Mouse (Mus musculus) G1E (cell line): ENCODE data around the gene Vrk1. TPM values are rescaled to one million over a fixed set of nuclear protein-coding genes. Genes with fewer than 3 reads are reported as not detected.

Source experiments
- ATAC-seq: 2 replicates; pipeline ENCODE4 v1.8.0; 2016; ENCODE audit warnings: mild to moderate bottlenecking; ENCODE audit not compliant: insufficient number of reproducible peaks, poor library complexity, low FRiP score, severe bottlenecking; ENCODE audit errors: extremely low read depth
- DNase-seq: peaks from one replicate; pipeline ENCODE4 v3.0.0; 2012; ENCODE audit warnings: low spot score
- H3K27me3 ChIP-seq: 2 replicates; pipeline ENCODE4 v1.6.1; 2012; ENCODE audit warnings: mild to moderate bottlenecking, low read length, inconsistent platforms; ENCODE audit not compliant: insufficient read depth
- H3K36me3 ChIP-seq: replicated peaks from 2 replicates; pipeline ENCODE3; 2012; ENCODE audit warnings: mild to moderate bottlenecking, inconsistent platforms
- H3K4me1 ChIP-seq: 2 replicates; pipeline ENCODE4 v1.6.1; 2012; ENCODE audit warnings: low read depth, low read length, inconsistent platforms, mixed read lengths; ENCODE audit not compliant: insufficient read depth
- H3K4me3 ChIP-seq: 2 replicates; pipeline ENCODE4 v1.5.1; 2012; ENCODE audit warnings: low read depth, mild to moderate bottlenecking, inconsistent platforms, low read length, moderate library complexity, mixed read lengths
- H3K9me3 ChIP-seq: replicated peaks from 2 replicates; pipeline ENCODE4 v1.6.1; 2012; ENCODE audit warnings: inconsistent platforms
- CTCF ChIP-seq: IDR thresholded peaks from 2 replicates; pipeline ENCODE4 v1.5.1; 2012; ENCODE audit warnings: low read depth, low read length, inconsistent platforms, mixed read lengths
- GATA1 ChIP-seq: IDR thresholded peaks from 2 replicates; pipeline ENCODE4 v1.6.1; 2012; ENCODE audit warnings: borderline replicate concordance, low read length, inconsistent platforms, mixed read lengths
- GATA2 ChIP-seq: IDR thresholded peaks from 2 replicates; pipeline ENCODE4 v1.6.1; 2012; ENCODE audit warnings: low read depth, low read length, inconsistent platforms, borderline replicate concordance
- POLR2AphosphoS5 ChIP-seq: IDR thresholded peaks from 2 replicates; pipeline ENCODE4 v1.6.1; 2012; ENCODE audit warnings: low read depth, low read length, inconsistent platforms; ENCODE audit not compliant: insufficient replicate concordance
- TAL1 ChIP-seq: conservative IDR thresholded peaks from 2 replicates; pipeline ENCODE4 v1.6.1; 2012; ENCODE audit warnings: low read depth, low read length, inconsistent platforms, mixed read lengths
- polyA plus RNA-seq: library from polyadenylated mRNA; stranded (reverse); fragments of >175 nt; gene quantifications from 2 replicates; pipeline ENCODE4 v1.2.3, GENCODE M21; 2012
- total RNA-seq, 2 experiments: library from RNA; stranded (forward) in 1 of 2; stranded (reverse) in 1 of 2; fragments of 200-1000 nt in 1 of 2; fragments of >200 nt in 1 of 2; fragmentation: Nextera tagmentation in 1 of 2; gene quantifications; 2 replicates each; pipeline ENCODE4 v1.2.3; 2014 to 2017

Gene Vrk1
- total and polyA plus RNA-seq, 3 experiments: 89.8 to 293 (median 184) TPM

DNA sequence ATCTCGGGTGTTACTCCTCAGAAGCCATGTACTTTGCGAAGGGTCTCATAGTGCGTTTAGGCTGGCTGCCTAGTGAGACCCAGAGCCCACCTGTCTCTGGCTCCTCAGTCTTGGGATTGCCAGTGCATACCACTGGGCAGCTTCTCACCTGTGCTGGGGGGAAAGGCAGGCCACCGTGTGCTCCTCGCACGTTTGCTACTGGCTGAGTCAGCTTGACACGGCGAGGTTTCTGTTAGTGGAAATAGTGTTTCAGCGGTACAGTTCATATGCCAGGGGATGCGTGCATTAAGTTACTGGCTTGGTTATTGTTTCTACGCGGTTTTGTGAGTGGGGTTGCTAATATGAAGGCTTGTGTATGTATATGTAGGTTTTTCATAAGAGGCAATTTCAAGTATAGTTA is 22.3 kb downstream of the Vrk1 start:
- ATAC-seq (no peak), DNase-seq (no peak)
- Histone ChIP-seq H3K36me3 (peaks cover 84% of the 10 kb centered on the region), H3K4me3 (no peak overlapping the region), H3K9me3 (no peaks in the 10 kb centered on the region), H3K27me3 (no peaks in the 10 kb centered on the region), H3K4me1 (peaks cover 78% of the 10 kb centered on the region)
- TF ChIP-seq GATA1 (no peak), GATA2 (no peak), POLR2AphosphoS5 (no peak), CTCF (no peak), TAL1 (no peak)

DNA sequence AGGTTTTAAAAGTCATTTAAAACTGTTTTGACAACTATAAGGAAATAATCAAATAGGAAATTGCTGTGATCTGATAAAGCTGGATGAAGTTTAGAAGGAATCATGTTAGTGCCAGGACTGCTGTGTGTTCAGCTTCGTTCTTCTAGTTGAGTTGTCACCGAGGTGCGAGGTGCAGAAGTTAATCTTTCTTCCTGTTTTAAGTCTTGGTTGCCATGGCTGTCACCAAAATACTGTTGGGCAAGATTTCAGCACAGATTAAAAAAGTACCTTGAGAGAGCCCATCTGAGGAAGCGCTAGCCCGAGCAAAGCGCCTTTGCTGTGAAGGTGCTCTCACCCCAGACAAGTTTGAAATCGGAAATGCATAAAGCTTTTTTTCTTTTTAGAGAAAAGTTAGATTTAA is 24.2 kb downstream of the Vrk1 start:
- no peaks in the 10 kb centered on the region for H3K9me3 ChIP-seq
- H3K4me1 ChIP-seq: peaks cover 64% of the 10 kb centered on the region
- ATAC-seq: peak; percentile 35; the same call in 1 of the 2 replicates
- no peaks in the 10 kb centered on the region for H3K27me3 ChIP-seq
- DNase-seq: peak; percentile 33
- peaks cover 89% of the 10 kb centered on the region for H3K36me3 ChIP-seq
- H3K4me3 ChIP-seq: no peak overlapping the region
- no peak for TF ChIP-seq TAL1
- TF ChIP-seq POLR2AphosphoS5: no peak
- no peak for TF ChIP-seq GATA2

DNA sequence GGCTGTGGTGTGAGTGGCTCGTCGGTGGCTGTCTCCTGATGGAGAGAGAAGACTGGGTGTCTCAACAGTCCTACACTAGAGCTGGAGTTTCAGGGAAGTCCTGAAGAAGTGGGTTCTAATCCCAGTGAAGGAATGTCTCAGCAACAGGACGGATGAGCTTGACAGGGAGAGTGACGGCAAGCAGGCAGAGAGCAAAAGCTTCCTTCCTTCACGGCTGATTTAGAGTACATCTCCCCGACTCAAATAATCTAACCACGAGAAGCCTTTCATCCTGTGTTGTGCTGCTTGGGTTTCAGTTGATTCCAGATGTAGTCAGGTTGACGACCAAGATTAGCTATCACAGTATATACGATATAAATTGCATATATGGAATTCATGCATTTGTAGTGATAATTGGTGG is 24.7 kb downstream of the Vrk1 start:
- ATAC-seq: no peak
- no peak for DNase-seq
- H3K4me1 ChIP-seq: peaks cover 64% of the 10 kb centered on the region
- H3K36me3 ChIP-seq: peaks cover 91% of the 10 kb centered on the region
- no peaks in the 10 kb centered on the region for H3K27me3 ChIP-seq
- no peak overlapping the region for H3K4me3 ChIP-seq
- no peaks in the 10 kb centered on the region for H3K9me3 ChIP-seq
- no peak for TF ChIP-seq GATA1
- TF ChIP-seq POLR2AphosphoS5: no peak
- TF ChIP-seq GATA2: no peak
- no peak for TF ChIP-seq CTCF
- TF ChIP-seq TAL1: no peak

DNA sequence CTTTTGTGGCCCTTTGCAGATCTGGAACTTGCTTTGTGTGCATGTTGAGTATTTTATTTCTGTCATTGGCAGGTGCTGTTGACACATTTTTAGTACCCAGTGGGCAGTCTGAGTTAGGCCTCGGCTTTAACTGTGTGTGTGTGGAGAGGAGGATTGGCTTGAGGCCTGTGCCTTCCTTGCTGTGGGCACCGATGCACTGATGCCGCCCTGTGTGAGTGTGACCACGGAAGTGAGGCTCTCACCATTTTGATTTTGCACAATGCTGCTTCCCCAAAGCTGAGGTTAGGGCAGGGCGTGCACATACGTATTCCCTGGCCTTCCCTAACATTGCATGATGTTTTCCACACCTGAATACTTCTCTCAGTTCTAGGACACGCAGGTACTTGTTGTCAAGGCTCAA is 30.2 kb downstream of the Vrk1 start:
- peaks cover 24% of the 10 kb centered on the region for H3K4me1 ChIP-seq
- H3K27me3 ChIP-seq: no peaks in the 10 kb centered on the region
- peaks cover 94% of the 10 kb centered on the region for H3K36me3 ChIP-seq
- H3K4me3 ChIP-seq: no peak overlapping the region
- H3K9me3 ChIP-seq: no peaks in the 10 kb centered on the region
- no peak for ATAC-seq
- TF ChIP-seq GATA1: no peak
- no peak for TF ChIP-seq GATA2
- no peak for TF ChIP-seq POLR2AphosphoS5
- no peak for DNase-seq

DNA sequence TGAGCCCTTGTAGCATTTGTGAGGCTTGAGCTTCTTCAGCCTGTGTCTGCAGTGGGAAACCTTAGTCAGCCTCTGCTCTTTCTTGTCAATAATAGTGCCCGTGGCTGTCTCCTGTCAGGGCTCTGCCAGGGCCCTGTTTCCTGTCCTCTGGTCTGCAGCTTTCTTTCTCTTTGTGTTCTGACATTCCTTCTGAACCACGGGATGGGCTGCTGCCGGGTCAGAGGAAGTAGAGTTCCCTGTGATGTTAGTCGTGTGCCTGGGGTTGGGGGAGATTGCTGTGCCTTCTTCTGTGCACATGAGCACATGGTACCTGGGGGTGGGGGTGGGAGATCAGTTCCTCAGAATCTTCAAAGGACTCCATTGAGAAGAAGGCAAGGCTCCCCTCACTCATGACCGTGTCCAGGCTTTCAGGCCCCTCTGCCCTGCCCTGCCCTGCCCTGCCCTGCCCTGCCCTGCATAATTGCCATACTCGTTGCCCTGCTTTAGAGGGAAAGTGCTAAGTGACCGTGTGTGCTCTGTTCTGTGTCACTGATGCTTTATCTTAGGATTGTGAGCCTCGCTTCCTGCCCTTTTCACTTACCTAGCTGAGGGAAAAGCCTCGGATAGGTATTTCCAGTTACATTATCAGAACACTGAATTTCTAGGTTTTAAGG is 36.2 kb downstream of the Vrk1 start:
- DNase-seq (no peak), ATAC-seq (no peak)
- no peak overlapping the region for H3K4me3 ChIP-seq

DNA sequence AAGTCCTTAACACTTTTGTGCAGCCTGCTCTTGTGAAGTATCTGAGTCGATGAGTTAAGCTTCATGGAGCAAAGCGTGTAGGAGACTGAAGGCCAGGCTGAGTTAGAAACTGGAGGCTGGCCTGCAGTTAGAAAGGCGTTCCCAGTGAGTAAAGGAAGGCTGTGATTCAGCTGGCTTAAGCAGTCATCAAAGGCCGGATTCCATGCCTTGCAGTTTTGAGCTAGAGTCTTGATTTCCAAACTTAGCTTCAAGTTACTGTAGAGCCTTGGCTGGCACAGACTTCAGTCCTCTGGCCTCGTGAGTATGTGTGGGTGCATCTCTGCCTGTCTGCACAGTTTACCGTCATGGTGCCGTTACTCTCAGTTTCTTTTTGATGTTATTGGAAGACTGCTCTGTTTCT is 42.2 kb downstream of the Vrk1 start:
- Histone ChIP-seq H3K4me1 (peaks cover 26% of the 10 kb centered on the region), H3K27me3 (no peaks in the 10 kb centered on the region), H3K36me3 (peaks cover 95% of the 10 kb centered on the region), H3K9me3 (no peaks in the 10 kb centered on the region), H3K4me3 (no peak overlapping the region)
- ATAC-seq (no peak), DNase-seq (no peak)
- no peak for TF ChIP-seq GATA2
- no peak for TF ChIP-seq POLR2AphosphoS5
- TF ChIP-seq CTCF: no peak
- no peak for TF ChIP-seq GATA1
- TF ChIP-seq TAL1: no peak

More for the DNA sequence above, 36.2 kb downstream of the Vrk1 start:
- TF ChIP-seq TAL1 (no peak), GATA1 (no peak), GATA2 (no peak), POLR2AphosphoS5 (no peak)
- Histone ChIP-seq H3K9me3 (no peaks in the 10 kb centered on the region), H3K27me3 (no peaks in the 10 kb centered on the region), H3K36me3 (peaks cover 90% of the 10 kb centered on the region), H3K4me1 (peaks cover 25% of the 10 kb centered on the region)

DNA sequence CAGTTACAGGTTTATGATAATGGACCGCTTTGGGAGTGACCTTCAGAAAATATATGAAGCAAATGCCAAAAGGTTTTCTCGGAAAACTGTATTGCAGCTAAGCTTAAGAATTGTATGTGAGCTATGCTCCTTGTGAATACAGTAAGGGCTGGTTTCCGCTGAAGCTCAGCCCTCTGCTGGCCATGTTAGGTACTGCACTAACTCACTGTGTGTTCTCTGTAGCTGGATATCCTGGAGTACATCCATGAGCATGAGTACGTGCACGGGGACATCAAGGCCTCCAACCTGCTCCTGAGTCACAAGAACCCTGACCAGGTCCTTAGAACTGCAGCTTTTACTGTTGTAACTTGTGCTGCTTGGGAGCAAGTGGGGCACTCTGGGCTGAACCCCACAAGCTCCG is 45.8 kb downstream of the Vrk1 start:
- ATAC-seq: peak; percentile 80
- TF ChIP-seq GATA1: no peak
- TF ChIP-seq CTCF: peak; percentile 100
- TF ChIP-seq TAL1: no peak
- no peak for TF ChIP-seq GATA2
- no peak for TF ChIP-seq POLR2AphosphoS5
- Histone ChIP-seq H3K36me3 (peaks cover 99% of the 10 kb centered on the region), H3K9me3 (no peaks in the 10 kb centered on the region), H3K27me3 (no peaks in the 10 kb centered on the region), H3K4me3 (no peak overlapping the region), H3K4me1 (peaks cover 18% of the 10 kb centered on the region)
- peak; percentile 63 for DNase-seq
